9 mouse cellular contexts compared by ENCODE assay signal in genomic region chr8:13292364-13292763, GRCm38 (mm10). TPM values are rescaled to one million over a fixed set of nuclear protein-coding genes. Genes with fewer than 3 reads are reported as not detected.
DNase-seq lines count a peak whose midpoint lies in the region; ATAC-seq and TF ChIP-seq lines count a peak whose summit lies in the region.
"Had no signal": no experiment of that assay in that cellular context is flagged by ENCODE, and none has a peak within 500 bp of the region (broad histone marks: within the 10 kb centered on the region; RNA-seq: fewer than 3 reads in every experiment).

No protein-coding gene starts in this region.

- peak; percentile 69; the same call in 1 of the 2 replicates for TF ChIP-seq CTCF in thymus, adult 2 months (IDR thresholded peaks at IDR 0.05; ENCODE audit: borderline replicate concordance, control insufficient read depth, extremely low read depth, insufficient read depth, low read length, poor library complexity)

- TF ChIP-seq POLR2A in thymus, adult 2 months (IDR thresholded peaks at IDR 0.05; ENCODE audit: control insufficient read depth, extremely low read depth, insufficient read depth, low read length, poor library complexity) = no peak

- H3K4me1 ChIP-seq in hindbrain, embryonic 10.5 days (replicated peaks) = peaks cover 9% of the 10 kb centered on the region
- H3K4me1 ChIP-seq in hindbrain, embryonic 13.5 days (replicated peaks) = peaks cover 23% of the 10 kb centered on the region
- H3K4me1 ChIP-seq in thymus, adult 2 months (replicated peaks; ENCODE audit: control insufficient read depth, insufficient read depth, low read length) = no peaks in the 10 kb centered on the region

- no peak overlapping the region for H3K9ac ChIP-seq in hindbrain, embryonic 13.5 days
- H3K9ac ChIP-seq: embryonic facial prominence, embryonic 12.5 days had no signal

- DNase-seq in hindbrain, embryonic 10.5 days (ENCODE audit: low spot score) = peak; percentile 84
- peak; percentile 83 to 85 for DNase-seq in adrenal gland, adult 18-20 months (ENCODE audit: low spot score in 2 of 2)
- peak; percentile 74 for DNase-seq in embryo, embryonic 11 days
- peak; percentile 84 for DNase-seq in heart, postnatal 4 days
- peak; percentile 76 for DNase-seq in left cerebral cortex, postnatal 4 days
- DNase-seq in ovary, adult 18-20 months (ENCODE audit: low spot score) = peak; percentile 47
- peak; percentile 78 for DNase-seq in thymus, adult 2 months

- peaks cover 55% of the 10 kb centered on the region for H3K36me3 ChIP-seq in hindbrain, embryonic 10.5 days
- peaks cover 56% of the 10 kb centered on the region for H3K36me3 ChIP-seq in hindbrain, embryonic 13.5 days
- H3K36me3 ChIP-seq in thymus, adult 2 months (ENCODE audit: control insufficient read depth, insufficient read depth, low read length) = peaks cover 18% of the 10 kb centered on the region; the same call in 1 of the 2 replicates

- H3K4me3 ChIP-seq in hindbrain, embryonic 10.5 days = no peak overlapping the region
- no peak overlapping the region for H3K4me3 ChIP-seq in hindbrain, embryonic 13.5 days
- no peak overlapping the region for H3K4me3 ChIP-seq in thymus, adult 2 months (ENCODE audit: control insufficient read depth, insufficient read depth, low read length)
- H3K4me3 ChIP-seq: embryonic facial prominence, embryonic 12.5 days had no signal

- no peaks in the 10 kb centered on the region for H3K27me3 ChIP-seq in hindbrain, embryonic 10.5 days (ENCODE audit: insufficient read depth, poor library complexity, severe bottlenecking)
- no peaks in the 10 kb centered on the region for H3K27me3 ChIP-seq in hindbrain, embryonic 13.5 days
- H3K27me3 ChIP-seq in thymus, adult 2 months (ENCODE audit: control insufficient read depth, insufficient read depth, low read length) = no peaks in the 10 kb centered on the region
- H3K27me3 ChIP-seq: embryonic facial prominence, embryonic 12.5 days had no signal

- no peaks in the 10 kb centered on the region for H3K9me3 ChIP-seq in hindbrain, embryonic 10.5 days
- H3K9me3 ChIP-seq in hindbrain, embryonic 13.5 days = no peaks in the 10 kb centered on the region
- H3K9me3 ChIP-seq: embryonic facial prominence, embryonic 12.5 days had no signal

- no peak overlapping the region for H3K27ac ChIP-seq in hindbrain, embryonic 10.5 days
- H3K27ac ChIP-seq in hindbrain, embryonic 13.5 days = no peak overlapping the region
- no peak overlapping the region for H3K27ac ChIP-seq in thymus, adult 2 months (ENCODE audit: control insufficient read depth, insufficient read depth, low read length)
- H3K27ac ChIP-seq: embryonic facial prominence, embryonic 12.5 days had no signal

- no peak overlapping the region for H3K4me2 ChIP-seq in hindbrain, embryonic 13.5 days
- H3K4me2 ChIP-seq: embryonic facial prominence, embryonic 12.5 days had no signal

- ATAC-seq in hindbrain, embryonic 13.5 days (ENCODE audit: low FRiP score) = no peak

- 27% methylated on average over 9 of the region's 9 CpGs for WGBS in hindbrain, embryonic 10.5 days
- 30% methylated on average over 9 of the region's 9 CpGs for WGBS in hindbrain, embryonic 13.5 days
- whole genome bisulfite sequencing in thymus, adult 2 months = 32% methylated on average over 9 of the region's 9 CpGs

- intact Hi-C loops in left cerebral cortex, postnatal 4 days (cut with DNase I) = no loop called here

RNA-seq across cellular contexts. Expression of gene Tmco3, which starts 4.4 kb away (rescaled TPM):
- 35.6 and 40.9 TPM in 2 replicates for polyA plus RNA-seq in hindbrain, embryonic 10.5 days (2016; fragmentation: Nextera tagmentation; extraction: Ambion mirVana)
- polyA plus RNA-seq in hindbrain, embryonic 13.5 days (2015; fragmentation: Nextera tagmentation; extraction: Ambion mirVana) = 43.6 and 48.8 TPM in 2 replicates
- 10 to 100 TPM; 31.2 to 33.2 TPM for total RNA-seq in adrenal gland, adult 18-20 months (2021)
- total RNA-seq in heart, postnatal 4 days (2021) = 10 to 100 TPM; 21.7 to 21.9 TPM
- total RNA-seq in left cerebral cortex, postnatal 4 days (2021) = 10 to 100 TPM; 38.4 to 42.9 TPM
- 16.7 and 22.4 TPM in 2 replicates for polyA plus RNA-seq in thymus, adult 2 months (2012; rRNA removed)

RNA-seq across cellular contexts. Expression of gene Dcun1d2, which starts 4.4 kb away (rescaled TPM):
- 25.3 and 27.6 TPM in 2 replicates for polyA plus RNA-seq in hindbrain, embryonic 10.5 days (2016; fragmentation: Nextera tagmentation; extraction: Ambion mirVana)
- 33.7 and 34.0 TPM in 2 replicates for polyA plus RNA-seq in hindbrain, embryonic 13.5 days (2015; fragmentation: Nextera tagmentation; extraction: Ambion mirVana)
- 10 to 100 TPM; 27.2 to 33.6 TPM for total RNA-seq in adrenal gland, adult 18-20 months (2021)
- 10 to 100 TPM; 27.8 to 29.5 TPM for total RNA-seq in heart, postnatal 4 days (2021)
- total RNA-seq in left cerebral cortex, postnatal 4 days (2021) = 10 to 100 TPM; 27.6 to 31.2 TPM
- polyA plus RNA-seq in thymus, adult 2 months (2012; rRNA removed) = 29.4 and 31.2 TPM in 2 replicates

RNA-seq across cellular contexts. Expression of gene Adprhl1, which starts 38.4 kb away (rescaled TPM):
- 0.25 and 0.73 TPM in 2 replicates for polyA plus RNA-seq in hindbrain, embryonic 10.5 days (2016; fragmentation: Nextera tagmentation; extraction: Ambion mirVana)
- polyA plus RNA-seq in hindbrain, embryonic 13.5 days (2015; fragmentation: Nextera tagmentation; extraction: Ambion mirVana) = 0.81 and 1.3 TPM in 2 replicates
- 10 to 100 TPM in 1 of 2 experiments, 1 to 10 TPM in 1; 7.8 to 18.5 TPM for total RNA-seq in adrenal gland, adult 18-20 months (2021)
- 100 to 1,000 TPM; 376 to 389 TPM for total RNA-seq in heart, postnatal 4 days (2021)
- total RNA-seq in left cerebral cortex, postnatal 4 days (2021) = 1 to 10 TPM; 1.8 to 1.9 TPM
- 0.11 and 9.2 TPM in 2 replicates for polyA plus RNA-seq in thymus, adult 2 months (2012; rRNA removed)

RNA-seq across cellular contexts. Expression of gene Tfdp1, which starts 46.2 kb away (rescaled TPM):
- polyA plus RNA-seq in hindbrain, embryonic 10.5 days (2016; fragmentation: Nextera tagmentation; extraction: Ambion mirVana) = 162 and 186 TPM in 2 replicates
- 99.5 and 103 TPM in 2 replicates for polyA plus RNA-seq in hindbrain, embryonic 13.5 days (2015; fragmentation: Nextera tagmentation; extraction: Ambion mirVana)
- total RNA-seq in adrenal gland, adult 18-20 months (2021) = 10 to 100 TPM; 49.1 to 58.3 TPM
- total RNA-seq in heart, postnatal 4 days (2021) = 10 to 100 TPM; 74.4 to 82.5 TPM
- total RNA-seq in left cerebral cortex, postnatal 4 days (2021) = 10 to 100 TPM; 82.6 to 88.1 TPM
- polyA plus RNA-seq in thymus, adult 2 months (2012; rRNA removed) = 123 and 141 TPM in 2 replicates

Comparison
In these comparisons a context has a peak if more than half of its experiments do, and no peak if none do; other contexts are left out.
1. RNA of gene Adprhl1, which starts 38.4 kb away (total RNA-seq): 376 to 389 TPM in heart, postnatal 4 days; 7.8 to 18.5 TPM in adrenal gland, adult 18-20 months and 1.8 to 1.9 TPM in left cerebral cortex, postnatal 4 days; every median in the first group is over 10 times any median in the second.
2. Peak in every context shown above with its lines, with median percentiles within 50 percentile points of each other: DNase-seq.